Mouse (Mus musculus): ENCODE data around the gene Lnpep. TPM values are rescaled to one million over a fixed set of nuclear protein-coding genes. Genes with fewer than 3 reads are reported as not detected.

Gene Lnpep
- polyA plus RNA-seq, 1 experiment from 2014 or later: 7.8 TPM

DNA sequence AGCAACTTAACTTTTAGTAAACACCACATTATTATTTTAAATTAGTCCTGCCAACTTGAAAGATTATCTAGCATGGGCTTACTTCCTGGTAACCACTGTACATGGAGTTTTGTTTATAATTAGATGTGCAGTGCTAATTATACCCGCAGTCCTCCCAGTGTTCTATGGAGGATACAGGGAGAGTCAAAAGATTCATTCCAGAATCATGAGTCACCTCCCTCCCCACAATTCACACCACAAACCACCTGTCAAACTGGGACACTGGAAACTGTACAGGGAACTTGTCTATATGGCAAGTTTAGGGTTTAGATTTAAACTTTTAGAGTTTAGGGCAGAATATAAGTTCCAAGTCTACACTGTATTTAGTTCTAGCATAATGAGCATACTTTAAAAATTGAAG is 31.9 kb downstream of the Lnpep start:
- no peak overlapping the region for H3K4me3 ChIP-seq (ENCODE audit: low read length)
- ATAC-seq (ENCODE audit: low FRiP score, low TSS enrichment): no peak
- 69% methylated on average over 1 of the region's 1 CpGs for WGBS
- no peaks in the 10 kb centered on the region for H3K36me3 ChIP-seq (ENCODE audit: insufficient read depth, low read length)
- no peaks in the 10 kb centered on the region for H3K4me1 ChIP-seq (ENCODE audit: insufficient read depth, low read length)
- no peaks in the 10 kb centered on the region for H3K27me3 ChIP-seq (ENCODE audit: insufficient read depth, low read length)
- no peak overlapping the region for H3K27ac ChIP-seq (ENCODE audit: low read length)
- H3K4me2 ChIP-seq (replicated peaks; ENCODE audit: low read depth, low read length): no peak overlapping the region
- no peaks in the 10 kb centered on the region for H3K9me3 ChIP-seq (ENCODE audit: low read length)
- no peak overlapping the region for H3K9ac ChIP-seq (replicated peaks; ENCODE audit: low read length)

DNA sequence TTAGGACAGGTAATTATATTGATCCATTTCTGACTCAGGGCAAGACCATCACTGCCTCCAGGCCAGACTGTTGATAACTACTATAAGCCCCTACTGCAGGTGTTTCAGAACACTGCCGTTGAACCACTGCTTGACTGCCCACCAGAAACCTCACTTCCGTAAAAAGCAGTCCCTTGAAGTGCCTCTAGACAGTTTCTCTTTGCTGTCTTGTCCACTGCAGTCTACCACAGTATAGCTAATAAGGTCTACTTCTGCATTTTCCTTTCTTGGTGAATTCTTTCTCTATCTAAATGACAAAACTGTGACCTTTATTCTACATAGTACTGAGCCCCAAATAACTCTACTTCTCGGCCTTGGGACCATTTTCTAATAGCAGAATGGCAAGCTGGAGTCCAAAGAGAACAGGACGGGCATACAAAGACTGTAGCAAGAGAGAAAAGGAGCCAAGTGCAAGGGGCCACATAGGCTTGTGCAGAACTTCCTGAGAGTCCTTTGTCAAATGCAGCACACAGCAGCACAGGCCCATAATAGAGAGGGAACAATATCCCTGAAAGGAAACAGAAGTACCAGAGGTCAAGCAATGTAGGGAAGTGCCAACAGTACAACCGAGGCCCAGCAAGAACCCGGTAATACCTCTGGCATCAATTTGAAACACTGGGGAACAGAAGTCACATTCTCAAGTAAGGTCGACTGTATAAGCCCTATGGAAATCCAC is 37.4 kb downstream of the Lnpep start:
- WGBS: 76% methylated on average over 7 of the region's 7 CpGs
- no peak for ATAC-seq (ENCODE audit: low FRiP score, low TSS enrichment)
- no peak overlapping the region for H3K27ac ChIP-seq (ENCODE audit: low read length)
- no peaks in the 10 kb centered on the region for H3K27me3 ChIP-seq (ENCODE audit: insufficient read depth, low read length)
- H3K9ac ChIP-seq (replicated peaks; ENCODE audit: low read length): no peak overlapping the region
- H3K9me3 ChIP-seq (ENCODE audit: low read length): no peaks in the 10 kb centered on the region
- no peaks in the 10 kb centered on the region for H3K4me1 ChIP-seq (ENCODE audit: insufficient read depth, low read length)
- no peak overlapping the region for H3K4me3 ChIP-seq (ENCODE audit: low read length)
- no peak overlapping the region for H3K4me2 ChIP-seq (replicated peaks; ENCODE audit: low read depth, low read length)
- H3K36me3 ChIP-seq (ENCODE audit: insufficient read depth, low read length): no peaks in the 10 kb centered on the region

GRCm38 (mm10) chr17:17585115-17585514 is 39.7 kb downstream of the Lnpep start:
- Histone ChIP-seq H3K27ac (ENCODE audit: low read length) (no peak overlapping the region), H3K36me3 (ENCODE audit: insufficient read depth, low read length) (no peaks in the 10 kb centered on the region), H3K27me3 (ENCODE audit: insufficient read depth, low read length) (no peaks in the 10 kb centered on the region), H3K4me1 (ENCODE audit: insufficient read depth, low read length) (no peaks in the 10 kb centered on the region), H3K4me2 (replicated peaks; ENCODE audit: low read depth, low read length) (no peak overlapping the region), H3K9me3 (ENCODE audit: low read length) (no peaks in the 10 kb centered on the region), H3K9ac (replicated peaks; ENCODE audit: low read length) (no peak overlapping the region), H3K4me3 (ENCODE audit: low read length) (no peak overlapping the region)
- no peak for ATAC-seq (ENCODE audit: low FRiP score, low TSS enrichment)
- 83% methylated on average over 4 of the region's 4 CpGs for WGBS

DNA sequence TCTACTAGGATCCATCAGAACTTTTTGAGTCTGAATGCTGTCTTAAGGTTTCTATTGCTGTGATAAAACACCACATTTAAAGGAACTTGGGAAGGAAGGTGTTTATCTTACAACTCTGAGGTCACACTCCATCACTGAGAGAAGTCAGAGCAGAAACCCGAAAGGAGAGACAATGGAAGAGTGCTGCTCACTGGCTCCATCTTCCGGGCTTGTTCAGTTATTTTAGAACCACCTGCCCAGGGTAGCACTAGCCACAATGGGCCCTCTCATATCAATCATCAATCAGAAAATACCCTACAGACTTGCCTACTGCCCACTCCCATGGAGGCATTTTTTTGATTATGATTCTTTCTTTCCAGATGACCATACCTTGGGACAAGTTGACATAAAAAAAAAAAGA is 41.0 kb downstream of the Lnpep start:
- 0 out of 2 replicates have a peak, but pooled peaks cover under 1% of the 10 kb centered on the region for H3K36me3 ChIP-seq (ENCODE audit: insufficient read depth, low read length)
- H3K4me2 ChIP-seq (replicated peaks; ENCODE audit: low read depth, low read length): no peak overlapping the region
- no peaks in the 10 kb centered on the region for H3K9me3 ChIP-seq (ENCODE audit: low read length)
- no peak for ATAC-seq (ENCODE audit: low FRiP score, low TSS enrichment)
- H3K9ac ChIP-seq (replicated peaks; ENCODE audit: low read length): no peak overlapping the region
- H3K4me3 ChIP-seq (ENCODE audit: low read length): no peak overlapping the region
- 61% methylated on average over 2 of the region's 2 CpGs for WGBS
- no peaks in the 10 kb centered on the region for H3K4me1 ChIP-seq (ENCODE audit: insufficient read depth, low read length)
- no peak overlapping the region for H3K27ac ChIP-seq (ENCODE audit: low read length)
- H3K27me3 ChIP-seq (ENCODE audit: insufficient read depth, low read length): no peaks in the 10 kb centered on the region

GRCm38 (mm10) chr17:17581234-17581633 is 43.6 kb downstream of the Lnpep start:
- no peak overlapping the region for H3K27ac ChIP-seq (ENCODE audit: low read length)
- H3K9me3 ChIP-seq (ENCODE audit: low read length): no peaks in the 10 kb centered on the region
- H3K4me2 ChIP-seq (replicated peaks; ENCODE audit: low read depth, low read length): no peak overlapping the region
- WGBS: 88% methylated on average over 3 of the region's 3 CpGs
- no peaks in the 10 kb centered on the region for H3K4me1 ChIP-seq (ENCODE audit: insufficient read depth, low read length)
- ATAC-seq (ENCODE audit: low FRiP score, low TSS enrichment): no peak
- 0 out of 2 replicates have a peak, but pooled peaks cover 6% of the 10 kb centered on the region for H3K36me3 ChIP-seq (ENCODE audit: insufficient read depth, low read length)
- no peak overlapping the region for H3K4me3 ChIP-seq (ENCODE audit: low read length)
- H3K9ac ChIP-seq (replicated peaks; ENCODE audit: low read length): no peak overlapping the region
- H3K27me3 ChIP-seq (ENCODE audit: insufficient read depth, low read length): no peaks in the 10 kb centered on the region

GRCm38 (mm10) chr17:17576399-17576798 is 48.5 kb downstream of the Lnpep start:
- no peak overlapping the region for H3K4me3 ChIP-seq (ENCODE audit: low read length)
- peaks cover 38% of the 10 kb centered on the region for H3K36me3 ChIP-seq (ENCODE audit: insufficient read depth, low read length)
- no peak for ATAC-seq (ENCODE audit: low FRiP score, low TSS enrichment)
- H3K9ac ChIP-seq (replicated peaks; ENCODE audit: low read length): no peak overlapping the region
- no peak overlapping the region for H3K27ac ChIP-seq (ENCODE audit: low read length)
- no peaks in the 10 kb centered on the region for H3K4me1 ChIP-seq (ENCODE audit: insufficient read depth, low read length)
- H3K4me2 ChIP-seq (replicated peaks; ENCODE audit: low read depth, low read length): no peak overlapping the region
- H3K9me3 ChIP-seq (ENCODE audit: low read length): no peaks in the 10 kb centered on the region
- 94% methylated on average over 9 of the region's 9 CpGs for WGBS
- no peaks in the 10 kb centered on the region for H3K27me3 ChIP-seq (ENCODE audit: insufficient read depth, low read length)

DNA sequence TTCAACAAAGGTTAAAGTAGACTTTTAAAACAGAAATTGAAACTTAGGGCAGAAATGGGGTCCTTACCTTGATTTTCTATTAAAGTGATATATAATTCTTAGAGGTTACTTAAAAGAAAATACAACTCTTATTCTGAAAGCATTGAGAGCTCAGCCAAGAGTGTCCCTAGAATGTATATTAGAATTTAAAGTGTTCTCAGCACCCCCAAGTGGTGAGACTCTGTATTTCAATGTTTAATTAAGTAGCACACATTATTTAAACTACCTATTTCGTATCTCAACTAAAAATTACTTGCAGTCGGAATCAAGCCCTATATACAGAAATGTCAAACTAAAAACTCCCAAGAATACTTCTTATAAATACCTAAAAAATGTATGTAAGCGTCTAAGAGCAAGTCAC is 57.8 kb downstream of the Lnpep start:
- no peaks in the 10 kb centered on the region for H3K9me3 ChIP-seq (ENCODE audit: low read length)
- H3K27ac ChIP-seq (ENCODE audit: low read length): no peak overlapping the region
- no peak for ATAC-seq (ENCODE audit: low FRiP score, low TSS enrichment)
- no peak overlapping the region for H3K9ac ChIP-seq (replicated peaks; ENCODE audit: low read length)
- H3K36me3 ChIP-seq (ENCODE audit: insufficient read depth, low read length): peaks cover 12% of the 10 kb centered on the region; the same call in 1 of the 2 replicates
- H3K27me3 ChIP-seq (ENCODE audit: insufficient read depth, low read length): no peaks in the 10 kb centered on the region
- H3K4me3 ChIP-seq (ENCODE audit: low read length): no peak overlapping the region
- H3K4me2 ChIP-seq (replicated peaks; ENCODE audit: low read depth, low read length): no peak overlapping the region
- WGBS: 53% methylated on average over 3 of the region's 3 CpGs
- no peaks in the 10 kb centered on the region for H3K4me1 ChIP-seq (ENCODE audit: insufficient read depth, low read length)

DNA sequence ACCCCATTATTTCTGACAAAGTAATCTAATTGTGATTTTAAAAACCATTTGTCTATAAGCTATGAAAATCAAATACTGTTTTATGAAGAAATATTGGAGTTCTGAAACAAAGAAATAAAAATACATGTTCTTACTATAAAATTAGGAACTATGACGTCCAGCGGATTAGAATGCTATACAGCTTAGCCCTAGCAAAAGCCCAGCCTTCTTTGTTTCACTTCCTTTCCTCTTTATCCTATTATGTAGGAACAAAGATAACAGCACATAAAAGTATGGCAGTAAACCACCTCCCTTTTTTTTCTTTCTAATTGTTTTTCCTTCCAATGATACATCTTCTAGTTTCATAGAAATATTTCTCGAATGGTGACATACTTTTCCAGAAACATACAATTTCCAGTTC is 75.9 kb downstream of the Lnpep start:
- no peak overlapping the region for H3K4me3 ChIP-seq (ENCODE audit: low read length)
- no peak overlapping the region for H3K27ac ChIP-seq (ENCODE audit: low read length)
- H3K36me3 ChIP-seq (ENCODE audit: insufficient read depth, low read length): peaks cover 10% of the 10 kb centered on the region; the same call in 1 of the 2 replicates
- 91% methylated on average over 3 of the region's 3 CpGs for WGBS
- no peak for ATAC-seq (ENCODE audit: low FRiP score, low TSS enrichment)
- H3K27me3 ChIP-seq (ENCODE audit: insufficient read depth, low read length): no peaks in the 10 kb centered on the region
- H3K4me1 ChIP-seq (ENCODE audit: insufficient read depth, low read length): no peaks in the 10 kb centered on the region
- H3K9me3 ChIP-seq (ENCODE audit: low read length): no peaks in the 10 kb centered on the region
- no peak overlapping the region for H3K9ac ChIP-seq (replicated peaks; ENCODE audit: low read length)
- H3K4me2 ChIP-seq (replicated peaks; ENCODE audit: low read depth, low read length): no peak overlapping the region

DNA sequence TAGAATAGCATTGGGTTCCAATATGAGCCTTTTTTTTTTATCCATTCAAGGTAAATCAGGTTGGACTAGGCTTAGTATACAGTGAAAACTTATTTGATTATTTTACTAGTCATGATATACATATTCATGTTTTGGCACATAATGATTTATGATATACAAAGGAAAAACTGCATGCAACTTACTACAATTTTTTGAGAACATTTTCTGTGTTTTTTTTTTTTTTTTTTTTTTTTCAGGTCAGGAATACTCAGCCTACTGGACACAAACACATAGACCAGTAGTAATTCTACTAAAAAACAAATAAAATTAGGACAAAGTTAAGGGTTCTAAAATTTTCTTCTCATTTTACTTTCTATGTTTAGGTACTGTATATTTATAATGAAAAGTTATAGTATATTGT is 93.5 kb downstream of the Lnpep start:
- Histone ChIP-seq H3K27ac (ENCODE audit: low read length) (no peak overlapping the region), H3K36me3 (ENCODE audit: insufficient read depth, low read length) (peaks cover 34% of the 10 kb centered on the region), H3K27me3 (ENCODE audit: insufficient read depth, low read length) (no peaks in the 10 kb centered on the region)

GRCm38 (mm10) chr17:17516384-17517016 is 108.3 kb downstream of the Lnpep start:
- no peak overlapping the region for H3K4me3 ChIP-seq (ENCODE audit: low read length)
- H3K27me3 ChIP-seq (ENCODE audit: insufficient read depth, low read length): no peaks in the 10 kb centered on the region
- H3K9me3 ChIP-seq (ENCODE audit: low read length): no peaks in the 10 kb centered on the region
- no peaks in the 10 kb centered on the region for H3K36me3 ChIP-seq (ENCODE audit: insufficient read depth, low read length)
- peaks cover 3% of the 10 kb centered on the region; the same call in 1 of the 2 replicates for H3K4me1 ChIP-seq (ENCODE audit: insufficient read depth, low read length)
- WGBS: 58% methylated on average over 4 of the region's 4 CpGs
- no peak overlapping the region for H3K4me2 ChIP-seq (replicated peaks; ENCODE audit: low read depth, low read length)
- no peak overlapping the region for H3K27ac ChIP-seq (ENCODE audit: low read length)
- ATAC-seq (ENCODE audit: low FRiP score, low TSS enrichment): no peak
- no peak overlapping the region for H3K9ac ChIP-seq (replicated peaks; ENCODE audit: low read length)

More for the DNA sequence above, 93.5 kb downstream of the Lnpep start:
- Histone ChIP-seq H3K9ac (replicated peaks; ENCODE audit: low read length) (no peak overlapping the region), H3K4me1 (ENCODE audit: insufficient read depth, low read length) (no peaks in the 10 kb centered on the region), H3K4me2 (replicated peaks; ENCODE audit: low read depth, low read length) (no peak overlapping the region), H3K9me3 (ENCODE audit: low read length) (no peaks in the 10 kb centered on the region), H3K4me3 (ENCODE audit: low read length) (no peak overlapping the region)
- ATAC-seq (ENCODE audit: low FRiP score, low TSS enrichment): no peak
